Mouse (Mus musculus) left cerebral cortex, postnatal 14 days (tissue): ENCODE measurements at regions not wholly inside any gene's neighbourhood (a gene's known extent, or its start where the extent isn't known, plus 50 kb on each side); places are given as distances from the start of the nearest gene placed in this dataset.

ENCODE experiments used
- DNase-seq, 2 experiments: peaks; one replicate each; pipeline ENCODE4 v3.0.0; 2021 to 2022; ENCODE audit warnings: low spot score in 2 of 2, mixed read lengths in 1 of 2
- intact Hi-C: fragments of 180-260 bp; cut with DNase I; formaldehyde crosslinking; loops from one replicate; pipeline ENCODE4 v1.15.1; 2025

GRCm38 (mm10) chr19:60684417-60684816, 71.4 kb upstream of the Nanos1 start:
- DNase-seq: no peak
- intact Hi-C loops: no loop called here

DNA sequence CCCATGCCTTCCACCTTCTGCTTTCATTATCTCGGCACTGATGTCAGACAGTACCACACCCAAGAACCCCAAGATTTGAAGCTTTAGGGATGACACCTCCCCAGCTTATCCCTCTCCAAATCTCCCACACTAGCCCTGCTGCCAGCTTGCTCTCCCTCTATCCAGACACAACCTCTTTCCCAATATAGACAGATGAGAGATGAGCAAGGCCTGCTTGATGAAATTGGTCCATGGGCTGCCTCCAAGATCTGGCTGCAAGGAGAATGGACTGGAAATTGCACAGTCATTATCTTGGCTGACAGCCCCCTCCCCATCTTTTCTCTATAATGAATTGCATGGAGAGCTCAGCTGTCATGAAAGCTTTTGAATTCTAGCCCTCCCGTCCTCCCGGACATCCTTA, 73.5 kb upstream of the Nanos1 start:
- intact Hi-C loops: no loop called here
- DNase-seq: peak; percentile 15 to 34

DNA sequence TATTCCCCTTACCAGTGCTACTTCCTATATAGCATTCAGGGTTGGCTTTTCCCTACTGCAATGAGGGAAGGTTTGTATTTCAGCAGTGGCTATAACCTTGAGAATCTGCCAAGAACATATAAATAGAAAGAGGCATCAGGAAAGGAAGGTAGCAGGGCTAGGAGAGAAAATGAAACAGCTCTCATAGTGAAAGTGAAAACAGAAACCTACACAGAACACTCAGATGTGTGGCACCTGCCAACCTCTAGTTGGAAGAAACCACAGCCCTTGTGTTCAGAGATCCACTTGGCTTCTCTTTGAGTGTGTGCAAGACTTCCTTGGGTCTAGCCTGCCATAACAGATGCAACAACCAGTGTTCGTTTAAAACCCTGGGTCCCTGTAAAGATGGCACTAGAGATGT, 74.3 kb upstream of the Nanos1 start:
- intact Hi-C loops: no loop called here
- DNase-seq: no peak

GRCm38 (mm10) chr19:60678236-60678635, 77.6 kb upstream of the Nanos1 start:
- intact Hi-C loops: no loop called here

GRCm38 (mm10) chr19:60674953-60675472, 80.8 kb upstream of the Nanos1 start:
- DNase-seq: no peak
- intact Hi-C loops: no loop called here

More at GRCm38 (mm10) chr19:60678236-60678635, 77.6 kb upstream of the Nanos1 start:
- no peak for DNase-seq

DNA sequence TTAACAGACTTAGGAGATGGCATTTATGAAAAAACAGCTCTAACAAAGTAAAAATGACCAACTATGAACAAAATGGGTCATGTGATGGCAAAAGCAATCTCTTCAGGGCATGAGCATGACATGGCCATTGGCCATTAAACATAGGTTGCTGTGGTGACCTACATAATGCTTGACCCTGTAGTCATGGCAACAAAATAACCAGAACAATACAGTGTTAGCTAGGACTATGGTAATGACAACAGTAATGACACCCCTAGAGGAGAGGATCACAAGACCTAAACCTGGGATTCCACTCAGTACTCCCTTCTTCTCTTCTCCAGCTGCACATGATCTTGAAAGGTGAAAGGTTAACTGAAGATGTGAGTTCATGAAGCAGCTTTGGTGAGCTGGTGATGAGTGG, 85.0 kb upstream of the Nanos1 start:
- intact Hi-C loops: no loop called here
- no peak for DNase-seq

DNA sequence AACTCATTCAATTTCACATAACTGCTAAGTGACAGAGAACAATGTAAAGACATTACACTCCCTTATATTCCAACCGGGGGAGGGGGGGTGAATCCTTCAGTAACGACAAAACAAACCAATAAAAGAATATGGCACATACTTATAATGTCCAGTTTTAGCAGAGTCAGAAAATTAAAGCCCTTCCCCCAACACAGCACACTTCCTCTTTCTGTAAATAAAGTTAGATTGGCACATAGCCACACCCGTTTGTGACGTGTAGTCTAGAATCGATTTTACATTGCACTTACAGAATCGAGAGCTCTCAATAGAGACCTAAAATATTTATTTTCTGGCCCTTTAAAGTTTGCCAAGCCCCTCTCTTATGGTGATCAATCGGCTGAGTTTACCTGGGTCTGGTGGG, 85.0 kb upstream of the Cacul1 start:
- intact Hi-C loops: no loop called here
- no peak for DNase-seq

GRCm38 (mm10) chr19:60651102-60651695, 70.4 kb upstream of the Cacul1 start:
- DNase-seq: no peak
- intact Hi-C loops: no loop called here

DNA sequence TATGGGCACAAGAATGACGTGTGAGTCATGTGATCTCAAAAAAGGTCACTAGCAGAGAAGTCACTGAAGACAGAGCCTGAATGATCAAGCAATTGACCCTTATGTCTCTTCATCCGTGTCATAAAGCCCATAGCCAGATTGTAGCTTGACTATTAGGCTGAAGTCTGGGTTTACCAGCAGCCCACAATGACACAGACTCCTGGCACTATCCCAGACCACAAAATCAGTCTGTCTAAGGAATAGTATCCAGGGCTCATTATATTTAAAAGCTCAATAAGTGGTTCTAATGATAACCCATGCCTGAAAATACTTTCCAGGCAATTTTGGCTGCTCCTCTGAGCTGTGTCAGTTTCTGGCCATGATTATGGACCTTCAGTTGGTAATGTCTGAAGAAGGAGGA, 59.2 kb upstream of the Cacul1 start:
- DNase-seq: no peak
- intact Hi-C loops: no loop called here
